Mouse (Mus musculus) heart, adult 2 months (tissue): ENCODE data around the gene Lrfn4.

Experiments
- CTCF ChIP-seq: fragments of 200-600 bp; IDR thresholded peaks from 2 replicates; pipeline ENCODE4 v1.8.1; 2022; ENCODE audit warnings: antibody characterized with exemption, mild to moderate bottlenecking, moderate library complexity
- POLR2A ChIP-seq: fragments of 200-500 bp; IDR thresholded peaks from 2 replicates; pipeline ENCODE4 v1.6.1; 2011; ENCODE audit warnings: mild to moderate bottlenecking, low read depth, low read length, control low read depth; ENCODE audit not compliant: insufficient read depth

DNA sequence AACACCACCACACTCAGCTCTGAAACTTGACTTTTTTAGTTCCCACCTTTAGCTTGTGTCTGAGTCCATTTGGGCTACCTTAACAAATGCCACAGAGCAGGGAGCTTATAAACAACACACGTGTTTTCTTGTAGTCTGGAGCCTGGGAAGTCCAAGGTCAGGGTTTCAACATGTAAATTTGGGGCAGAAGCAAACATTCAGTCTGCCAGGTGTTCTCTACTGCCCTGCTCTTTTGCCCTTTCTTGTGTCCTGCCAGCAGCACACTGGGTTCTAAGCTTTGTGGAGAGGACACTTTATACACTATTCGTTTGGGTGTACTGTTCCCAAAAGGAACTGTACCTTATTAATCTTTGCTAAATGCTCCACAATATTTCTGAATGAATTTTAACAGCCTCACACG lies 27.0 kb downstream of the Lrfn4 start:
- TF ChIP-seq POLR2A, result no peak
- TF ChIP-seq CTCF, result no peak
